Mouse (Mus musculus) brain, embryonic 18.5 days (tissue): Measurements from ENCODE around the gene Tex50.

Experiments
- DNase-seq: peaks from one replicate; pipeline ENCODE4 v3.0.0-alpha.2; 2012; ENCODE audit warnings: low read depth, low spot score

The Tex50 gene

GRCm38 (mm10) chr1:161122661-161123418, 36.3 kb downstream of the Tex50 start:
- DNase-seq: no peak

- no peak for DNase-seq
Observed at GRCm38 (mm10) chr1:161114591-161114990, 44.5 kb downstream of the Tex50 start.

- no peak for DNase-seq
Observed at GRCm38 (mm10) chr1:161109216-161109615, 49.9 kb downstream of the Tex50 start.
